Mouse (Mus musculus) spleen, adult 2 months (tissue): Measurements from ENCODE around the gene Tgfb2. TPM values are rescaled to one million over a fixed set of nuclear protein-coding genes. Genes with fewer than 3 reads are reported as not detected.

Experiments used
- DNase-seq, 2 experiments: peaks; one replicate each; pipeline versions ENCODE4 v3.0.0 to v3.0.0-alpha.2; 2012 to 2021; ENCODE audit warnings: low spot score in 2 of 2, low read depth in 1 of 2
- H3K27ac ChIP-seq: fragments of 200-500 bp; 2 replicates; pipeline ENCODE4 v1.5.1; 2012; ENCODE audit warnings: low read length, inconsistent platforms; ENCODE audit not compliant: insufficient read depth
- H3K27me3 ChIP-seq: fragments of 200-500 bp; 2 replicates; pipeline ENCODE4 v1.6.1; 2012; ENCODE audit warnings: mild to moderate bottlenecking, moderate library complexity, low read length, inconsistent platforms; ENCODE audit not compliant: control insufficient read depth, insufficient read depth
- H3K36me3 ChIP-seq: fragments of 200-500 bp; 2 replicates; pipeline ENCODE4 v1.6.1; 2012; ENCODE audit warnings: mild to moderate bottlenecking, low read length, inconsistent platforms; ENCODE audit not compliant: control insufficient read depth, insufficient read depth
- H3K4me1 ChIP-seq: fragments of 200-500 bp; 2 replicates; pipeline ENCODE4 v1.6.1; 2011; ENCODE audit warnings: inconsistent platforms; ENCODE audit not compliant: control insufficient read depth, insufficient read depth, insufficient read length
- H3K4me3 ChIP-seq: fragments of 200-500 bp; 2 replicates; pipeline ENCODE4 v1.5.1; 2011; ENCODE audit warnings: mild to moderate bottlenecking, inconsistent platforms; ENCODE audit not compliant: insufficient read depth, insufficient read length; ENCODE audit errors: extremely low read depth
- CTCF ChIP-seq: fragments of 200-500 bp; IDR thresholded peaks from 2 replicates; pipeline ENCODE4 v1.5.1; 2011; ENCODE audit warnings: mild to moderate bottlenecking, inconsistent platforms; ENCODE audit not compliant: insufficient read depth, insufficient read length, insufficient replicate concordance; ENCODE audit errors: extremely low read depth
- POLR2A ChIP-seq: fragments of 200-500 bp; IDR thresholded peaks from 2 replicates; pipeline ENCODE4 v1.6.1; 2011; ENCODE audit warnings: low read depth, low read length, inconsistent platforms
- WGBS: fragments of 180-500 bp; shearing (Covaris S2); methylation state at CpG from one replicate; pipeline ENCODE4 v1.1.7; 2018; 5-methylcytosine and 5-hydroxymethylcytosine counted together
- polyA plus RNA-seq: library from polyadenylated mRNA; depleted of rRNA; stranded (reverse); fragments of >200 nt; gene quantifications from 2 replicates; pipeline ENCODE4 v1.2.3, GENCODE M21; 2012

Gene Tgfb2
- polyA plus RNA-seq, 1 experiment = 0.40 TPM

DNA sequence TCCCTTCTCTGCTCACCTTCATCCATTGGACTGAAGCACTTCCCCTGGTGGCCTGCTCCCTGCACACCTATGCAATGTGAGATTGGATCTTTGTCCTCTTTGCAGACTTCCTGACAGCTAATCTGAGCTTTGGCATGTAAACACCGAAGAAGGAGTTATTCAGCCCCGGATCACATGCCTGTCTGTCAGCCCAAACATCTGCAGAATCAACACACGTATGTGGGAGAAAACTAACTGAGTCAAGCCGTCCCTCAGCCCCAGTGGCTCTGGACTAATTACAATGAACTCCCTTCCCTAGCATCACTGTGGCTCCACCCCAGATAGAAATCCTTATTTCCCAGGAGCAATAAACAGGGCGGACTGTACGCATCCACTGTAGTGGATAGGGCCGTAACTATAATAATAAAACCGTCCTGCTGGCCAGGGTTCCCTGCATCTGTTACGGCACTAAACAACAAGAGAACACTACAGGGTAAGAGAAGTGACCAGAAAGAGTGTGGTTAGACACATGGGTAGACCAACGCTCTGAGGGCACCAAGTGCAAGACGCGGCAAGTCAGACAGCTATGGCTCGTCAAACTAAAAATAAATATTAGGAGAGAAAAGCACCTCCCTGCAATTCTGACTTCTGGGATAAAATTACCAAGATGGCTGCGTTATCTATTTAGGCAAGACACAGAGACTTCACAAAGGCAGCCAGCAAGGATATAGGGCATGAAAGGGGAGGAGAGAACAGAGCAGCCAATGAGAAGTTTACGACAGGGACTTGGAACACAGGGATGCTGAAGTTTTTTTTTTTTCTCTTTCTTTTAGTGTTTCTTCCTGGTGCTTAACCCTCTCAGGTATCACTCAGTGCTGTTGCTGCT lies 3.2 kb downstream of the Tgfb2 start:
- H3K4me3 ChIP-seq = no peak overlapping the region
- 45% methylated on average over 15 of the region's 15 CpGs for WGBS
- TF ChIP-seq CTCF (no peak), POLR2A (no peak)
- no peak overlapping the region for H3K27ac ChIP-seq
- peaks cover 13% of the 10 kb centered on the region for H3K27me3 ChIP-seq
- no peak for DNase-seq
- H3K4me1 ChIP-seq = peaks cover 11% of the 10 kb centered on the region
- H3K36me3 ChIP-seq = no peaks in the 10 kb centered on the region

DNA sequence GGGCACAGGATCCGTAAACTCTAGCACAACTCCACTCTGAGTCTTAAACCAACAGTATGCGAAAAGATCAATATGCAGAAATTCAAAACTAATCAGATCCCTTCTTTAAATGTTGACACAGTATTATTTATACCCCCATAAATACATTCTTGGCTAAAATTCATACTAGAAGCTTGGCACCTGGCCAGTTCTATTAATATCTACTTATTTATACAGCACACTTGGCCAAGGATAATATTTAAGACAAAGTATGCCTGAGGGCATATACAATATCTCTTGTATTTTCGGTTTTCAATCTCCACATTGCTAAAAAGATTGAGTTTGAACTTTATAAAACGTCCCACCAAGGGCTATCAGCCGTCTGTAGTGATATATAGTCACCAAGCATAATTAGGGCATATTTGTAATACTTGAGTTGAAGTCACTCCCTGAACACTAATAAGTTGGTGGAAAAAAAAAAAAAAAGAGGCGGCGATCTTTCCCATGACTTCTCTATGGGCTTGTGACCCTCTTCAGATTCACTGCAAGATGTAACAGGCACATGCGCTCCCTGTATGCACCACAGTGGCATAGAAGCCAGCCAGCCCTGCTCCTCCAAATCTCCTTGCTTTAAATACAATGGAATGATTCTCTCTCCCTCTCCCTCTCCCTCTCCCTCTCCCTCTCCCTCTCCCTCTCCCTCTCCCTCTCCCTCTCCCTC lies 4.4 kb downstream of the Tgfb2 start:
- Histone ChIP-seq H3K36me3 (no peaks in the 10 kb centered on the region), H3K27ac (no peak overlapping the region), H3K4me1 (peaks cover 11% of the 10 kb centered on the region), H3K27me3 (peaks cover 13% of the 10 kb centered on the region), H3K4me3 (no peak overlapping the region)
- 81% methylated on average over 8 of the region's 8 CpGs for WGBS
- TF ChIP-seq CTCF (no peak), POLR2A (no peak)
- DNase-seq = no peak

DNA sequence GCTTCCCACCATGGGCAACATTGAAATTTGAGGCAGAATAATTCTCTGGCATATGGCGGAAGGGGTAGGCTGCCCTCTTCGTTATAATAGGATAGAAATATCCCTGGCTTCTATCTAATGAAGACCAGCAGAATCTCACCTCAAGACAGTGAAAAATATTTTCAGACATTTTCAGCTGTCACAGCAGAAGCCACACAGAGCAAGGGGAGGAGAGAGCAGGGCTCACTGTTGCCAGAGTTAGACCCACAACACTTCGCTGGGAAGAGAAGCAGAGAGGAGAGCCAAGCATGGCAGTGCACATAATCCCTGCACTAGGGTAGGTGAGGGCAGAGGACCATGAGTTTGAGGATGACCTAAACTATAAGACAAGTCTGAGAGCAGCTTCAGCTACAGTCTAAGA lies 5.3 kb downstream of the Tgfb2 start:
- DNase-seq = no peak
- Histone ChIP-seq H3K27ac (no peak overlapping the region), H3K36me3 (no peaks in the 10 kb centered on the region), H3K4me1 (peaks cover 10% of the 10 kb centered on the region), H3K4me3 (no peak overlapping the region), H3K27me3 (peaks cover 13% of the 10 kb centered on the region)
- TF ChIP-seq POLR2A = no peak
- TF ChIP-seq CTCF = no peak
- 86% methylated on average over 3 of the region's 3 CpGs for WGBS

DNA sequence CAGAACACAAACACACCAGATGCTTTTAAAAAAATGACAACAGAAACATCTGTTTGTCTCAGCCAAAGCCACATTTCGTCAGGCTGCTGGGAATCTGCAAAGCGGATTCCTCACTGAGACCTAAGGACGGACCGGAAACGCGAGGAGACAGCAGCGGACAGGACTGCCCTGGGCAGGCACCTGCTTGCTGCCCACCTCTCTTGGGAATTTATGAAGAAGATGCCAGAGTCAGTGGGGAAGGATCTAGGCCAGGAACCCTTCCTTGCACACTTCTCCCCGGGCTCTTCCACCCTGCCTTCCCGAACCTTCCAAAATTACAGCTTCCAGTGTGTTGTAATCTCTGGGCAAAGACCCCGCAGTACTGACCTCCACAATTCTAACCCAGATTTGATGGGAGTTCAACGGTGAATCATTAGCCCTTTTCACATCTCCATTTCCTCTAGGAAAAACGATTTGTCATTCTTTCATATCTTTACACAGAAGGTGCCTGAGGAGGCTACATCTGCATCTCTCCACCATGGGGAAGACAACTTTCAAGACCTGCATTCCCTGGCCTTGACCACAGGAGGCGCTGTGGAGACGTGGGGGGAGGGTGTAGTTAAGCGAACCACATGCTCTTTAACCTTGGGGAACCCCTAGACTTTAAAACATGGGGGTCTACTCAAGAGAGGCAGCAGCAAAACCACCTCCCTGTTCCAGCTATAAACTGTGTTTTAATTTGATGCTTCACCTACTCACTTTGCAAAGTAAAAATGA lies 7.0 kb downstream of the Tgfb2 start:
- no peak overlapping the region for H3K4me3 ChIP-seq
- no peak for DNase-seq
- TF ChIP-seq CTCF (no peak), POLR2A (no peak)
- H3K36me3 ChIP-seq = no peaks in the 10 kb centered on the region
- H3K4me1 ChIP-seq = peaks cover under 1% of the 10 kb centered on the region; the same call in 1 of the 2 replicates
- WGBS = 76% methylated on average over 15 of the region's 15 CpGs
- H3K27me3 ChIP-seq = peaks cover 2% of the 10 kb centered on the region; the same call in 1 of the 2 replicates
- H3K27ac ChIP-seq = no peak overlapping the region

DNA sequence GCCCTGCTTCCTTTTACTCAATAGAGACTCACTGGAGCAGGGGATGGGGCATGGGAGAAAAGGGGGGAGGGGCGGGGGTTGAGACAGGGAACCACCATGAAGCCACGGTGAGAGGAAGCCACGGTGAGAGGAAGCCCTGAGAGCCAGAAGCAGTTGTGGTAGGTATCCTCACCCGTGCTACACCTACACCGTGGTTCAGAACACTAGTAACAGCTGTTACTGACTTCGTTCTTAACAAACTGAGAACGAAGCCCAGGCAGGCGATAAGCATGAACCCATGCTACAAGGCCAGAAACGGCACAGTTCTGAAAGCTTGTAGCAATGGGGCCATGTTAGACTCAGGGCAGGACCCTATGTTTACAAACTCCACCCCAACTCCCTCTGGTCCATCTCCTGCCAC lies 9.6 kb downstream of the Tgfb2 start:
- H3K4me1 ChIP-seq = no peaks in the 10 kb centered on the region
- 59% methylated on average over 9 of the region's 9 CpGs for WGBS
- H3K27ac ChIP-seq = no peak overlapping the region
- no peak for TF ChIP-seq CTCF
- no peak for TF ChIP-seq POLR2A
- no peak overlapping the region for H3K4me3 ChIP-seq
- H3K36me3 ChIP-seq = no peaks in the 10 kb centered on the region
- no peak for DNase-seq
- no peaks in the 10 kb centered on the region for H3K27me3 ChIP-seq

DNA sequence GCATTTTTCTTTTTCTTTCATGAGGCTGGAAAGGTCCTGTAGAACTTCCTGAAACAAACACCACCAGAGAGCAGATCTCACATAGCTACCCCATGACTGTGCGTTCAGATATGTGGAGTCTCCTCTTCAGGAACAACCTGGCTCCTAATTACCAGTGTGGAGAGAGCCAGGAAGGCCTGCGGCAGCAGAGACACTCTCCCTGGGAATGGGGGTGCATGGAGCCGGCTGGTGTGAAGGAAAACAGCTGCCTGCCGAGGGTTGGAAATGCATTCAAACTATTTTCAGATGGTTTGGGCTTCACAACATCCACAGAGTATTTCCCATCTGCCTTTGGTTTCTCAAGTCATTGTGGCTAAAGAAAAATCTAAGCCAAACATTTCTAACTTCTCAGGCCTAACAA lies 10.4 kb downstream of the Tgfb2 start:
- Histone ChIP-seq H3K36me3 (no peaks in the 10 kb centered on the region), H3K27me3 (no peaks in the 10 kb centered on the region), H3K27ac (no peak overlapping the region), H3K4me3 (no peak overlapping the region), H3K4me1 (no peaks in the 10 kb centered on the region)
- no peak for DNase-seq
- TF ChIP-seq CTCF (no peak), POLR2A (no peak)
- whole genome bisulfite sequencing = 81% methylated on average over 4 of the region's 4 CpGs

DNA sequence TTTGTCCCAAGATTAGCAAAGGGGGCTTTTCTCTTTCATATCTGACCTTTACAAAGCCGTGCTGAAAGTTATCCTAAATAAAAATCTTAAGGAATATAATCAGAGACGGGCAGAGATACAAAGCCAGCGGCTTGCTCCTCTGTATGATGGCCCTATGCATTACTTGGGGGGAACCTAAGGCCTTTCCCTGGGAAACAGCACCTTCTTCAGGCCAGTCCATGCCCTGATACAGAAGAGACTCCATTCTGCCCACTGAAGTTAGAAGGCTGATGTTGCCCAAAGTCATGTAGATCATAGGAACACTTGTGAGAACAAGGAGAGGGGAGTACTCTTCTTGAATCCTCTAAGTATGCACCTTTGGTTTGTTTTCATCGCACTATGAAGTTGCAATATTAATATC lies 13.4 kb downstream of the Tgfb2 start:
- Histone ChIP-seq H3K4me3 (no peak overlapping the region), H3K27ac (no peak overlapping the region), H3K4me1 (no peaks in the 10 kb centered on the region), H3K36me3 (no peaks in the 10 kb centered on the region), H3K27me3 (no peaks in the 10 kb centered on the region)
- WGBS = 83% methylated on average over 4 of the region's 4 CpGs
- no peak for TF ChIP-seq POLR2A
- no peak for TF ChIP-seq CTCF
- DNase-seq = no peak
